Mouse (Mus musculus) urinary bladder, adult 2 months (tissue): ENCODE results near the gene Gtpbp6. TPM values are rescaled to one million over a fixed set of nuclear protein-coding genes. Genes with fewer than 3 reads are reported as not detected.
"Not testable (repeated sequence)": the region's sequence is repeated elsewhere in the genome, so short reads cannot be mapped to it uniquely, and the experiment has no call there.

ENCODE experiments used
- DNase-seq: peaks from one replicate; pipeline ENCODE4 v3.0.0; 2022; ENCODE audit warnings: low spot score
- polyA plus RNA-seq: library from polyadenylated mRNA; depleted of rRNA; stranded (reverse); fragments of >200 nt; gene quantifications from 2 replicates; pipeline ENCODE4 v1.2.3, GENCODE M21; 2012; rRNA removed

Gene Gtpbp6
- 56.4 and 77.5 TPM in 2 replicates for polyA plus RNA-seq

- peak; percentile 80 for DNase-seq
Measured at GRCm38 (mm10) chr5:110107581-110108304, at the start of gene Gtpbp6. Gene Gtpbp6 (minus strand): TSS chr5:110108197.

GRCm38 (mm10) chr5:110143007-110143406, 35.0 kb upstream of the Gtpbp6 start:
- DNase-seq: no peak

- DNase-seq: no peak
Measured at GRCm38 (mm10) chr5:110142309-110142708, 34.3 kb upstream of the Gtpbp6 start.

- DNase-seq: no peak
Measured at GRCm38 (mm10) chr5:110140424-110140823, 32.4 kb upstream of the Gtpbp6 start.

- DNase-seq: no peak
Measured at GRCm38 (mm10) chr5:110139325-110139724, 31.3 kb upstream of the Gtpbp6 start.

- DNase-seq: no peak
Measured at GRCm38 (mm10) chr5:110137816-110138215, 29.8 kb upstream of the Gtpbp6 start.

- no peak for DNase-seq
Measured at GRCm38 (mm10) chr5:110136087-110136464, 28.1 kb upstream of the Gtpbp6 start.

- DNase-seq: peak; percentile 97
Measured at GRCm38 (mm10) chr5:110135293-110136086, 27.5 kb upstream of the Gtpbp6 start, which contains the start of gene Chfr. Gene Chfr (plus strand): TSS chr5:110135842.

GRCm38 (mm10) chr5:110122380-110122779, 14.4 kb upstream of the Gtpbp6 start:
- not testable (repeated sequence) for DNase-seq

- DNase-seq: peak; percentile 85
Measured at GRCm38 (mm10) chr5:110109991-110110441, 2.0 kb upstream of the Gtpbp6 start, which contains the start of gene Zfp605. Gene Zfp605 (plus strand): TSS chr5:110110092.

- DNase-seq: no peak
Measured at GRCm38 (mm10) chr5:110108305-110108628, 270 bp upstream of the Gtpbp6 start.

- peak; percentile 44 for DNase-seq
Measured at GRCm38 (mm10) chr5:110106901-110107564, 964 bp downstream of the Gtpbp6 start.

GRCm38 (mm10) chr5:110106140-110106871, 1.7 kb downstream of the Gtpbp6 start:
- DNase-seq: no peak

- no peak for DNase-seq
Measured at GRCm38 (mm10) chr5:110104616-110105380, 3.2 kb downstream of the Gtpbp6 start.

- no peak for DNase-seq
Measured at GRCm38 (mm10) chr5:110103901-110104615, 3.9 kb downstream of the Gtpbp6 start.

GRCm38 (mm10) chr5:110102853-110103625, 5.0 kb downstream of the Gtpbp6 start:
- peak; percentile 21 for DNase-seq

GRCm38 (mm10) chr5:110102429-110102828, 5.6 kb downstream of the Gtpbp6 start:
- no peak for DNase-seq

- DNase-seq: peak; percentile 34
Measured at GRCm38 (mm10) chr5:110101716-110102347, 6.2 kb downstream of the Gtpbp6 start.
